Mouse (Mus musculus): ENCODE data around the gene Defb3. TPM values are rescaled to one million over a fixed set of nuclear protein-coding genes. Genes with fewer than 3 reads are reported as not detected.
"Not testable (repeated sequence)": the region's sequence is repeated elsewhere in the genome, so short reads cannot be mapped to it uniquely, and the experiment has no call there.

The Defb3 gene
- total RNA-seq (2021), result not detected
- long read RNA-seq, experiment 1, result 0 reads
- long read RNA-seq, experiment 2, result 0 reads

DNA sequence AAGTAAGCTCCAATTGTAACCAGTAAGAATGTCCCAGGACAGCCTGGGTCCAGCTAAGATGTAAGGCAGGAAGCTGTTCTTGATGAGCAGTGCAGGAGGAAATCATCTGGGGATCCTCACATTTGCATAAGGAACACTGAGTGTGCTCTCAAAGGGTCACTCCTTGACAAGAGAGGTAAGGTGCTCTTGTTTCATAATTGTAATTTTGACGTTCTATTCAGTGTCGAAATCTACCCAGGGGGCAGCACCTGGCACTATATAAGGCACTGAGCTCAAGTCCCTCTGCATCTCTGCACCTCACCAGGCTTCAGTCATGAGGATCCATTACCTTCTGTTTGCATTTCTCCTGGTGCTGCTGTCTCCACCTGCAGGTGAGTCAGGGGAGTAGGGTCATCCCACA is at the start of gene Defb3:
TSS of gene Defb3 (plus strand) at position 301 of the 400 bp plus-strand sequence.
- not testable (repeated sequence) for DNase-seq

DNA sequence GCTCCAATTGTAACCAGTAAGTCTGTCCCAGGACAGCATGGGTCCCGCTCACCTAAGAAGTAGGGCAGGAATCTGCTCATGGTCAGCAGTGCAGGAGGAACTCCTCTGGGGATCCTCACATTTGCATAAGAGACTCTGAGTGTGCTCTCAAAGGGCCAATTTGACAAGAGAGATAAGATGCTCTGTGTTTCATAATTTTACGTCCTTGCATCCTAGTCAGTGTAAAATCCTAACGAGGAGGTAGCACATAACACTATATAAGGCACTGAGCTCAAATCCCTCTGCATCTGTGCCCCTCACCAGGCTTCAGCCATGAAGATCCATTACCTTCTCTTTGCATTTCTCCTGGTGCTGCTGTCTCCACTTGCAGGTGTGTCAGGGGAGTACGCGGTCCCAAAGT is 45.9 kb upstream of the Defb3 start, which contains the start of gene Defb5:
TSS of gene Defb5 (plus strand) at position 301 of the 400 bp plus-strand sequence.
- DNase-seq, result no peak

GRCm38 (mm10) chr8:19258136-19258535 is 35.0 kb upstream of the Defb3 start:
- no peak for DNase-seq

DNA sequence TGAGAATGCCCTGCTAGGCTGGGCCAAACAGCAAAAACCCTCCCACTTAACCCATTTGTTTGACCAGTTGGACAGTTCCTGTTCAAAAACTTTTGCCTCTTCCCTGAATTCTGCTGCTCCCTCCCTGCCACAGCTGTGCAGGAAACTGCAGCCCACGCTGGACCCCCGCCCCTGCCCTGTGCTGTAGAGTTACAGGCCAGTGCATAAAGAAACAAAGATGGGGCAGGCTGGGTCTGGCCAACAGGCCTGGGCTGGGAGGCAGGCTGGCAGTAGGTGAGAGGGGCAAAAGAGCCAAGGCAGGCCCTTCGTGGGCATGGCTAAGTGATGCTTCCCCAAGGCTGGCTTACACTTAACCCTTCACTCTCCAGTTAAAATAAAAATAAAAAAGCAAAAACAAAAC is 33.5 kb upstream of the Defb3 start:
- no peak for DNase-seq

DNA sequence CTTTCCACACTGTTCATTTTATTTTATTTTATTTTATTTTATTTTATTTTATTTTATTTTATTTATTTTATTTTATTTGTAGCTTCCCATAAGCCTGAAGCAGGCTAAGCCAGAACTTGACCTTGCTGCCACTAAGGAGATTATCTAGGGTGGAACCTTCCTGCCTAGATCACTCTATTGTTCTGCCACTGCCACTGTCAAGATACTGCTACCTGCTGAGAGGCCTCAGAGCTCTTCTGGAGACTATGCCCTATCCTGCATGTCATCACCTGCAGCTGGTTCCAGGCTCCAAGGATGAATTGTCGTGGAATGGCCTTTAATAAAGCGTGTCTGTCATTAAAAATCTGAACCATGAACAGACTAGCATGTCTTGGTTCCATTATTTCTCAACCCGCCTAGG is 5.2 kb downstream of the Defb3 start:
- not testable (repeated sequence) for DNase-seq

DNA sequence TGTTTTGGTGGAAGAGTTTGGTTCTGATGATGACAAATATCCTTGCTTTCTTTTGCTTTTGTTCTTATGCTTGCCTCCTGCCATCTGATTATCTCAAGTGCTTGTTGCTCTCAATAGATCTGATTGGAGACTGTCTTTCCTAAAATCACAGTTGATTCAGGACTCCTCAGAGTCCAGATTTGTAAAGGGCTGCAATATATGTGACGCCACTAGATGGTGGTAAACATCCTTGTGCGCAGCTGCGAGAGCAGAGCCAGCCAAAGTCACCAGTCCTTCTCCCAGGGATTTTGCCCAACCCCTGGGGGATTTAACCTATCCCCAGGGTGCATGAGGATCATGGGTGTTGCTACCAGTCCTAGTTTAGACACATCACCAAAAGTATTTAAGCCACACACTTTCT is 38.7 kb downstream of the Defb3 start:
- DNase-seq, result no peak

Other genes starting within 250 kb of the Defb3 start
- not detected for gene Defb39, start 228.6 kb upstream of the Defb3 start, total RNA-seq (2021)
- not detected for gene Defb12, start 178.5 kb upstream of the Defb3 start, total RNA-seq (2021)
- not detected for gene Defb34, start 169.6 kb upstream of the Defb3 start, total RNA-seq (2021)
- not detected for gene Gm45826, start 152.6 kb upstream of the Defb3 start, total RNA-seq (2021)
- not detected for gene Defb14, start 99.0 kb upstream of the Defb3 start, total RNA-seq (2021)
- not detected for gene Defb4, start 94.7 kb upstream of the Defb3 start, total RNA-seq (2021)
- not detected for gene Defb6, start 67.9 kb upstream of the Defb3 start, total RNA-seq (2021)
- gene Defb46, start 53.4 kb upstream of the Defb3 start, total RNA-seq (2021), result not detected
- gene Defb5, start 45.8 kb upstream of the Defb3 start, total RNA-seq (2021), result not detected
- not detected for gene Defb8, start 154.2 kb downstream of the Defb3 start, total RNA-seq (2021)
- gene Defb7, start 201.7 kb downstream of the Defb3 start, total RNA-seq (2021), result not detected

Data from heart, adult 18-20 months (tissue).